Mouse (Mus musculus): Measurements from ENCODE around the gene Guk1.

DNA sequence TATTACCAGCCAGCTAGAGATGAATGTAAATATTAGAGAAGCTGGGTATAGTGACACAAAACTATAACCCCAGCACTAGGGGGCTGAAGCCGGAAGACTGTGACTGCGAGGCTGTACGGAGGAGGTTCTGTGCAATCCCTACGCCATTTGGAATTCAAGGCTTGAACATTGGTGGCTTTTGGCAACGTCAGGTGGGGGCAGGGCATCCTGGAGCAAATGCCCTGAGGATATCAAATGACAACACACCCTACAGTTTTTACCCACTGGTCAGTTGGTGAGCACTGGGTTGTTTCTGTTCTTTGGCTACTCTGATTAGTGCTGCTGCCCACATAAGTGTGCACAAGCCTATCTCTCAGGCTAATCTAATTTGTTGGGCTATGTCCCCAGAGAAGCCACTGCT, 49.0 kb downstream of the Guk1 start:
- TF ChIP-seq CTCF (conservative IDR thresholded peaks at IDR 0.05; ENCODE audit: low read length) (no peak), NANOG (IDR thresholded peaks at IDR 0.05; ENCODE audit: borderline replicate concordance, low read length) (no peak), POU5F1 (IDR thresholded peaks at IDR 0.05; ENCODE audit: borderline replicate concordance, low read length) (no peak)

All from E14TG2a.4 (cell line).